Mouse (Mus musculus): Measurements from ENCODE around the gene Mctp2.
A peak's percentile ranks its signal among the peaks of the same experiment; 100 is the strongest.

Mctp2 gene

DNA sequence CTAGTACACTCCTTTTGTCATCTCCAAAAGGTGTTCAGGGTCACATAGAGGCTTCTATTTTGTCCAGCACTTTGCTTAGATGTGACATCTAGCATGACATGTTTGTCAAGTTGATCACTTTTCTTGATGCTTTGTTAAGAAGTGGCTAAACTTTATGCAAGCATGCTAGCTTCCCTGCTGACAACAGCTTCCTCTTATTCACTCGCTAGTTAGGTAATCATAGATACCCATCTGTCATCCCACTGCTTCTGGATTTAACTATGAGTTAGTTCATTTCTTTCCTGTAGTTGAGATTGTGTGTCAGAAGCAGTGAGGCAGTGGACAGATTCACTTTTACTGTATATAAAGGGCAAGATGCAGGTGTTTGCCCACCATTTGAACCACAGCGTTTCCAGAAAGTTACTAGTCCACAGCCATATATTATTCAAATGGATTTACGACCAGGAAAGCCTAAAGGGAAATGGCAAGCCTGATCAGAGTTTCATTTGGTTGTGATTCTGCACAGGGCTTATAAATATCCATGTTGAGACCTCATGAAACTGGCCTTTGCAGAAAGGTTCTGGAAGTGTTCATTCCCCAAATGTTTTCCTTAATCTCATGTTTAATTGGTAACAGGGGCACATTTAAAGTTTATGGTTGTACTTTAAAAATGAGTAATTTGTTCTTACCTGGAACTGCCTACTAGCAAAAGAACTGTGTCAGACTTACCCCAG, 216.8 kb downstream of the Mctp2 start:
- no peak for DNase-seq (ENCODE audit: low read depth, low spot score)

DNA sequence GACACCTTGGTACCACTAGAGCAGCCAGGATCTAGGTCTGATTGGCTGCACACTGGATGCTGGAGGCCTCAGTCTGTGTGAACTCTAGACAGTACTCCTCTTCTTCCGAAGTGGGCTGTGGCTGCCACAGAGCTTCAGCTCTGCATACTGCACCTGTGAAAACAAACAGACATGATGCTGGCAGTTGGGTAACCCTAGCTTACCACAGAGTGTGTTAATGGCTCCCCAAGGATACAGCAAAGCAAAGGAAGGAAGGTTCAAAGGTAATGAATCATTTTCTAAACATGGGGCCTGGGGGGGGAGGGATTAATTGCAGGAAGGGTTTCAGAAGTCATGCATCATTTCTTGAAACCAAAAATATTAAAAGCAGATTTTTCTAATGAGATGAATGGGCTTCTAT, 225.7 kb downstream of the Mctp2 start:
- peak; percentile 44 for DNase-seq (ENCODE audit: low read depth, low spot score)

DNA sequence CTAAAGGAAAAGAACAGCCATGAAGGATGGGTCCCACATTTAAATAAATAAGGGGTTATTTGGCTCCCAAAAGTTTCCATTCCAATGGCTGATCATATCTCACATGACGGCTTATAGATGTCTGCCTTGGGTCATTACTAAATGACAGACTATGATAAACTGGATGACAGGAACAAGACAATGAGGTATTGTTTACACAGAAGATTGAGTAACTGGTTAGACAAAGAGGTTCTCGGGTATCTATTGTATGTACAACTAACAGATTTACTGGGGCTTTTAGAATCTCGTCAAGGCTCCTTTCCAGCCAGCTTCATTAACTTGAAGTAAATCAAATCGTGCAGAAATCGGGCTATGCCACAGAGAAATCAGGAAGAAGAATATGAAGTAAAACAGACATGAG, 227.5 kb downstream of the Mctp2 start:
- no peak for DNase-seq (ENCODE audit: low read depth, low spot score)

DNA sequence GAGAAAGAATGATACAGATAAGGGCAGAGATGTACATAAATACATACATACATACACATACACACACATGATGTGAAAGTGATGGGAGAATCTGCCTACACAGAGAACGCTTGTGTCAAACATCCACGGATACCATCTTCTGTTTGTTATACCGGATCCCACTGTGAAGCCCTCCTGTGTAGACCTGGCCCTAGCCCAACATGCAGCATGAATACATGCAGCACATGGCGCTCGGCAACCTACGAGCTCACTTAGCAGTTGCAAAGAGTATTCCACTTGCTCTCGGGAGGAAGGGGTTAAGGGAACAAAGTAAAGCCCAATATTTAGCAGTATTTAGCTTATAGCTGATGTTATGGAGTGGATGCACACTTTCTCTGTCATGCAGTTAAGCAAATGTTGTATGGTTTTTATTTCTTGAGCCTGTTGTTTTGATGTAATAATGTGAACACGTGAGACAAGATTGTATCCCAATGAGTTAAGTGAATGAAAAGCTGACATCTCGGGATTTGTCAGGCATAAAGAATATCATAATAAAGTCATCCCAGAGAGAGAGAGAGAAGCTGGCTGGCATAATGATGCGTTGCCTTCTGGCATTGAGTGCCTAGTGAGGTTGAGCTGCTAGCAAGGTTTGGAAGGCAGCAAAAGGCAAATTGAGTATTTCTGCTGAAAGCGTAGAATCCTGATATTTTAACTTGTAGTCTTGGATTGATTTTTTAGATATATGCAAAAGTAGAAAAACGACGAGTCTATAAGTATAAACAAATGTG, 234.8 kb downstream of the Mctp2 start:
- no peak for DNase-seq (ENCODE audit: low read depth, low spot score)

DNA sequence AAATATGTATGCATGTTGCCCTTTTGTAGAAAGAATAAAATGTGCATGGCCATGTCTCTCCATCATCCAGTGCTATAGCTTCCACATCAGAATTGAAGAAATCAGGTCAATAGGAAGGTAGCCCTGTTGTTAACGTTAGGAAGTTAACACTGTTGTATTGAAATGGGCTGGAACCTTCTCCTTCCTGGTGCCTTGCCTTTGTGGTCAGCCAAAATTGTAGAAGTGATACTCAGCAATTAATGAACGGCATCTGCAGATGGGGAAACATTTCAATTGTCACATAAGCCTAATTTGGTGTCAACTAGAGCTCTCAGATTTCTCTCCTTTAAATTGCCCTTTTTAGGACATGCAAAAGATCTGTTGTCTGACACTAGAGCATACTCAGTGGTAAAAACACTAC, 238.0 kb downstream of the Mctp2 start:
- DNase-seq (ENCODE audit: low read depth, low spot score), result no peak

DNA sequence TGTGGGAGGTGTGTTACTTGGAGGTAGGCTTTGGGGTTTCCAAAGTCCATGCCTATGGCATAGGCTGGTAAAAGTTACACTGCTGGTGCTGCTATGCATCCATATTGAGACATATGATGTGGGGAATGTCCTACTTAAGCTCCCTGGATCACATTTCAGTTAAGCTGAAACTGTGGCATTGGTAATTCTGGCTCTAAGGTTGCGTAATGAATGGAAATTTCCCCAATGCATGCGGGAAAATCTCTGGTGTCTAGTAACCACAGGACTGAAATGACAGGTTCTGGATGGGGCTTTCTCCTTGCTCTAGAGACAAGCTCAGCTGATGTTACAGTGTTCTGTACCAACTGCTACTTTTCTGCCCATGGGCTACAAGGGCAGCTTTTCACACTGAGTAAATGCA, 240.1 kb downstream of the Mctp2 start:
- peak; percentile 17 for DNase-seq (ENCODE audit: low read depth, low spot score)

DNA sequence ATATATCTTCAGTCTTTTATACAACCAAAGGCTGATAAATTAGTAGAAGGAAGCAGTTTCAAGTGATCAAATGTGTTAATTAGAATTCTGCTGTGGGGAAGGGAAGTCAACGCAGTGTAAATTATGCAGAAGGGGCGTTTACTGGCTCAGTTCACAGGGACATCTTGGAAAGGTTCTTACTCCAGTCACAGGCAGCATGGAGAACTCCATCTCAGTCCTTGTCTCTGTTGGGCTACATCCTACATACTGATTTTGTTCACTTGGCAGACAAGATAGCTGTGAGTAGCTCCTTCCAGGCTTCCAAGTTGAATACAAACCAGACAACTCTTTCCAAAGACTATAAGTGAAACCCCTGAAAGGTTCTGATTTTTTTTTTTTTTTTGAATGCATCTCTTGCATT, 254.6 kb downstream of the Mctp2 start:
- no peak for DNase-seq (ENCODE audit: low read depth, low spot score)

DNA sequence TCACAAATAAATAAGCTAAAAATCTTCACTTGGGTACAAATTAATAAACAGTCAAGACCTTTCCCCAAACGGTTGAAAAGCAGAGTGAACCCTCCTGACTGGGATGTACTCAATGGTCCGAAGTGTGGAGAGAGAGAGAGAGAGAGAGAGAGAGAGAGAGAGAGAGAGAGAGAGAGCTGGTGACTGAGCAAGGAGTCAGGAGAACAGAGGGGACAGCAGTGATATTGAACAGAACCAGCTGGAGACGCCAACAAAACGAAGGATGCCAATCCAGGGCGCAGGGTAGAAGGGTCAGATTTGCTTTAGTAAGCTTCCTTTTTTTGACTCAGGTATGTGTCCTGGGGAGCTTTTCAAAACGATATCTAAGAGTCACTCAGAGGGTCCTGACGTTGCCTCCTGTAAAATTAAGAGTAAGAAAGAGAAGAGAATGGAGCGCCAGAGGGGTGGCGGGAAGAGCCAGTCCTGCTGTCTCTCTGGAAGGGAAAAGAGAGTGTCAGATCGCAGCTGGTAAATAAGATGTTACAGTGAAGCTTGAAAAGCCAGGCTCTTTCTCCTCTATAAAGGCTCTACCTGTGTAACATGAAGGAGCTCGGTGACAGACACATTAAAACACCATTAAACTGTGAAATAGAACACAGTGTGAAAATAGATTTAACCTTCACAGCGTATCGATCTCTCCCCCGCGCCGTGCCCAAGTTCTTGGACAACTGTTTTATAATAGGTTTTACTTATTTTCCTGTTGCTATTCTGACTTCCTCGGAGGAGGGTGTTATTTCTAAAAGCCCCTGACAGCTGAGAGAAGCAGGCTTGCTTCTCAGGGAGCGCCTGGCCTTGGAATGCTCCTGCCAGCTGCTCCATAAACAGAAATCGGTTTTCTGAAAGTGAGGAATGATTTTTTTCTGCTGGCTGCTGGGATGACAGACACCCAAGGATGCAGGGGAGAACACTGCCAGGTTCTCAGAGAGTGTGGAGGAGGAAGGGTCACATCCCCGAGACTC, 258.5 kb downstream of the Mctp2 start:
- DNase-seq (ENCODE audit: low read depth, low spot score), result no peak

Measured in 3T3-L1 (cell line).